Mouse (Mus musculus) myocyte (in vitro differentiated cells): ENCODE results near the gene Dkk3.

Experiments used
- CEBPB ChIP-seq: IDR thresholded peaks from 2 replicates; pipeline ENCODE4 v1.6.1; 2011; ENCODE audit warnings: mild to moderate bottlenecking, moderate library complexity; ENCODE audit not compliant: poor library complexity, insufficient read depth, severe bottlenecking
- E2F4 ChIP-seq: IDR thresholded peaks from one replicate; pipeline ENCODE4 v1.6.1; 2011; ENCODE audit warnings: mild to moderate bottlenecking, control low read depth, moderate library complexity; ENCODE audit not compliant: insufficient read depth
- MYOD1 ChIP-seq, 3 experiments: IDR thresholded peaks; one replicate each; pipeline ENCODE4 v1.6.1; 2011; ENCODE audit warnings: control low read depth in 2 of 3, low read depth in 2 of 3, mild to moderate bottlenecking in 2 of 3, moderate library complexity in 1 of 3; ENCODE audit not compliant: insufficient read length in 2 of 3, control insufficient read depth in 1 of 3
- MYOG ChIP-seq, 3 experiments: IDR thresholded peaks; one replicate each; pipeline ENCODE4 v1.6.1; 2011; ENCODE audit warnings: control low read depth in 2 of 3, low read depth in 2 of 3, mild to moderate bottlenecking in 2 of 3; ENCODE audit not compliant: insufficient read length in 2 of 3, control insufficient read depth in 1 of 3, insufficient read depth in 1 of 3
- POLR2A ChIP-seq: IDR thresholded peaks from one replicate; pipeline ENCODE4 v1.6.1; 2011; ENCODE audit warnings: low read depth, mild to moderate bottlenecking, control low read depth, moderate library complexity; ENCODE audit not compliant: insufficient read length
- POLR2AphosphoS2 ChIP-seq: IDR thresholded peaks from one replicate; pipeline ENCODE4 v1.6.1; 2011; ENCODE audit warnings: low read depth, control low read depth; ENCODE audit not compliant: insufficient read length
- REST ChIP-seq: IDR thresholded peaks from one replicate; pipeline ENCODE4 v1.6.1; 2011; ENCODE audit warnings: mild to moderate bottlenecking, control low read depth, moderate library complexity; ENCODE audit not compliant: insufficient read depth, insufficient read length
- SRF ChIP-seq: IDR thresholded peaks from one replicate; pipeline ENCODE4 v1.6.1; 2011; ENCODE audit warnings: low read depth; ENCODE audit not compliant: control insufficient read depth, insufficient read length
- TCF12 ChIP-seq: IDR thresholded peaks from one replicate; pipeline ENCODE4 v1.6.1; 2011; ENCODE audit warnings: mild to moderate bottlenecking, control low read depth; ENCODE audit not compliant: poor library complexity, insufficient read depth, severe bottlenecking
- TCF3 ChIP-seq: IDR thresholded peaks from one replicate; pipeline ENCODE4 v1.6.1; 2011; ENCODE audit warnings: low read depth, control low read depth; ENCODE audit not compliant: insufficient read length
- USF1 ChIP-seq: IDR thresholded peaks from one replicate; pipeline ENCODE4 v1.6.1; 2011; ENCODE audit warnings: low read depth, mild to moderate bottlenecking, control low read depth, moderate library complexity

GRCm38 (mm10) chr7:112165593-112165992 lies 6.7 kb upstream of the Dkk3 start:
- TF ChIP-seq REST, result no peak
- no peak for TF ChIP-seq POLR2A
- no peak for TF ChIP-seq CEBPB
- no peak for TF ChIP-seq MYOG (IDR thresholded peaks at IDR 0.05; ENCODE audit: control insufficient read depth in 1 of 3, insufficient read depth in 1 of 3, insufficient read length in 2 of 3, low read depth in 2 of 3)
- no peak for TF ChIP-seq SRF
- TF ChIP-seq TCF3, result no peak
- no peak for TF ChIP-seq POLR2AphosphoS2
- no peak for TF ChIP-seq TCF12
- no peak for TF ChIP-seq USF1
- TF ChIP-seq MYOD1 (IDR thresholded peaks at IDR 0.05; ENCODE audit: control insufficient read depth in 1 of 3, insufficient read length in 2 of 3, low read depth in 2 of 3), result no peak
- TF ChIP-seq E2F4, result no peak
